Mouse (Mus musculus) liver, embryonic 14.5 days (tissue): ENCODE results near the gene Capsl. TPM values are rescaled to one million over a fixed set of nuclear protein-coding genes. Genes with fewer than 3 reads are reported as not detected.
A peak's percentile ranks its signal among the peaks of the same experiment; 100 is the strongest.

ENCODE experiments used
- ATAC-seq: fragments of 200-750 bp; cut with Nextera tagmentation; 2 replicates; pipeline ENCODE4 v1.8.0; 2017; ENCODE audit warnings: moderate number of reproducible peaks, mild to moderate bottlenecking, moderate library complexity; ENCODE audit not compliant: insufficient read depth
- DNase-seq, 3 experiments: peaks; one replicate each; pipeline ENCODE4 v3.0.0-alpha.2; 2012 to 2013; ENCODE audit warnings: low read depth in 3 of 3, low spot score in 3 of 3
- H3K27ac ChIP-seq: fragments of 300-500 bp; sonication (generic); 2 replicates; pipeline ENCODE4 v1.5.1; 2014; ENCODE audit warnings: moderate library complexity, mild to moderate bottlenecking, control low read depth, inconsistent platforms
- H3K27me3 ChIP-seq: fragments of 300-500 bp; sonication (generic); 2 replicates; pipeline ENCODE4 v1.6.1; 2014; ENCODE audit warnings: mild to moderate bottlenecking, low read length, moderate library complexity; ENCODE audit not compliant: control insufficient read depth, insufficient read depth
- H3K36me3 ChIP-seq: fragments of 300-500 bp; sonication (generic); replicated peaks from 2 replicates; pipeline ENCODE4 v1.6.1; 2014; ENCODE audit warnings: low read depth; ENCODE audit not compliant: control insufficient read depth, insufficient read depth
- H3K4me1 ChIP-seq, 2 experiments: fragments of 200-500 bp in 1 of 2; fragments of 300-500 bp in 1 of 2; sonication (generic) in 1 of 2; replicated peaks; 2 replicates each; pipeline ENCODE4 v1.6.1; 2012 to 2014; ENCODE audit warnings: antibody characterized with exemption in 1 of 2, inconsistent platforms in 1 of 2, low read length in 1 of 2; ENCODE audit not compliant: control insufficient read depth in 2 of 2, insufficient read depth in 2 of 2
- H3K4me2 ChIP-seq: fragments of 300-500 bp; sonication (generic); 2 replicates; pipeline ENCODE4 v1.6.1; 2014; ENCODE audit warnings: low read depth, mild to moderate bottlenecking, control low read depth, moderate library complexity
- H3K4me3 ChIP-seq, 2 experiments: fragments of 200-500 bp in 1 of 2; fragments of 300-500 bp in 1 of 2; sonication (generic) in 1 of 2; 2 replicates each; pipeline ENCODE4 v1.5.1; 2012 to 2014; ENCODE audit warnings: low read depth in 2 of 2, low read length in 2 of 2, mild to moderate bottlenecking in 2 of 2, control low read depth in 1 of 2, inconsistent platforms in 1 of 2, moderate library complexity in 1 of 2; ENCODE audit not compliant: insufficient read depth in 1 of 2
- H3K9ac ChIP-seq: fragments of 300-500 bp; sonication (generic); replicated peaks from 2 replicates; pipeline ENCODE4 v1.6.1; 2014; ENCODE audit warnings: mild to moderate bottlenecking, control low read depth, moderate library complexity
- H3K9me3 ChIP-seq: fragments of 300-500 bp; sonication (generic); 2 replicates; pipeline ENCODE4 v1.6.1; 2016; ENCODE audit warnings: low read length, mixed read lengths; ENCODE audit not compliant: control insufficient read depth
- CTCF ChIP-seq: IDR thresholded peaks from 2 replicates; pipeline ENCODE4 v1.5.1; 2016; ENCODE audit warnings: antibody characterized with exemption, low read depth, control low read depth
- EP300 ChIP-seq: IDR thresholded peaks from 2 replicates; pipeline ENCODE4 v1.6.1; 2016; ENCODE audit warnings: antibody characterized with exemption, low read depth
- WGBS: fragments of 180-500 bp; shearing (Covaris S2); extraction: QIAGEN DNeasy Blood & Tissue Kit; methylation state at CpG from one replicate; pipeline ENCODE4 v1.1.7; 2014; ENCODE audit not compliant: insufficient replicate concordance; 5-methylcytosine and 5-hydroxymethylcytosine counted together
- polyA plus RNA-seq, 2 experiments: library from polyadenylated mRNA; depleted of rRNA in 1 of 2; stranded (reverse) in 1 of 2; unstranded in 1 of 2; fragments of >200 nt; fragmentation: Nextera tagmentation in 1 of 2; extraction: Ambion mirVana in 1 of 2; gene quantifications; 2 replicates each; pipeline versions ENCODE4 v1.2.1 to v1.2.3; 2012 to 2014

The Capsl gene
- polyA plus RNA-seq, 2 experiments: 0.29 to 1.2 TPM

- TF ChIP-seq EP300 (peak; percentile 55; the same call in 1 of the 2 replicates), CTCF (no peak)
- DNase-seq (peak in 1 of 3 experiments; percentile 30), ATAC-seq (peak; percentile 68; the same call in 1 of the 2 replicates)
- Histone ChIP-seq H3K36me3 (no peaks in the 10 kb centered on the region), H3K9ac (peak overlapping the region; percentile 28), H3K27ac (peak overlapping the region; percentile 63), H3K4me2 (peak overlapping the region; percentile 51), H3K4me3 (peak overlapping the region in 1 of 2 experiments; percentile 6; a peak in 1 of 4 replicates), H3K4me1 (peaks cover 18 to 24% of the 10 kb centered on the region in 2 experiments), H3K9me3 (no peaks in the 10 kb centered on the region), H3K27me3 (no peaks in the 10 kb centered on the region)
- 9% methylated on average over 1 of the region's 1 CpGs for WGBS
These were observed 28.2 kb downstream of the Capsl start for GRCm38 (mm10) chr15:9464039-9464438.

- Histone ChIP-seq H3K9ac (0 out of 2 replicates have a peak overlapping the region, but pooled peaks have one; percentile 27), H3K9me3 (no peaks in the 10 kb centered on the region), H3K27me3 (no peaks in the 10 kb centered on the region), H3K36me3 (no peaks in the 10 kb centered on the region), H3K4me1 (peaks cover 44 to 50% of the 10 kb centered on the region in 2 experiments), H3K27ac (peak overlapping the region; percentile 51), H3K4me2 (peak overlapping the region; percentile 28), H3K4me3 (no peak overlapping the region)
- TF ChIP-seq CTCF: no peak
- TF ChIP-seq EP300: no peak
- WGBS: 71% methylated on average over 4 of the region's 4 CpGs
- no peak for DNase-seq
- no peak for ATAC-seq
These were observed 35.3 kb downstream of the Capsl start for GRCm38 (mm10) chr15:9471053-9471685.

GRCm38 (mm10) chr15:9472167-9472566, 36.3 kb downstream of the Capsl start:
- peak overlapping the region; percentile 39 to 43; a peak in 3 of 4 replicates for H3K4me3 ChIP-seq
- H3K36me3 ChIP-seq: no peaks in the 10 kb centered on the region
- 18% methylated on average over 3 of the region's 3 CpGs for WGBS
- peak overlapping the region; percentile 63 for H3K4me2 ChIP-seq
- DNase-seq: no peak
- peaks cover 39 to 47% of the 10 kb centered on the region in 2 experiments for H3K4me1 ChIP-seq
- peak overlapping the region; percentile 70 for H3K9ac ChIP-seq
- no peaks in the 10 kb centered on the region for H3K9me3 ChIP-seq
- TF ChIP-seq CTCF (no peak), EP300 (no peak)
- H3K27ac ChIP-seq: peak overlapping the region; percentile 91
- ATAC-seq: peak; percentile 31; the same call in 1 of the 2 replicates
- no peaks in the 10 kb centered on the region for H3K27me3 ChIP-seq

- DNase-seq (peak; percentile 80 to 87 (median 82)), ATAC-seq (peak; percentile 95)
- Histone ChIP-seq H3K9ac (peak overlapping the region; percentile 70), H3K36me3 (no peaks in the 10 kb centered on the region), H3K9me3 (no peaks in the 10 kb centered on the region), H3K4me3 (peak overlapping the region in 1 of 2 experiments; percentile 43; a peak in 2 of 4 replicates), H3K4me1 (peaks cover 39 to 47% of the 10 kb centered on the region in 2 experiments), H3K4me2 (peak overlapping the region; percentile 63), H3K27me3 (no peaks in the 10 kb centered on the region), H3K27ac (peak overlapping the region; percentile 91)
- peak; percentile 99 for TF ChIP-seq EP300
- no peak for TF ChIP-seq CTCF
- 10% methylated on average over 3 of the region's 3 CpGs for WGBS
These were observed 36.8 kb downstream of the Capsl start for GRCm38 (mm10) chr15:9472618-9473017.

GRCm38 (mm10) chr15:9473188-9473587, 37.4 kb downstream of the Capsl start:
- peak; percentile 29; the same call in 1 of the 2 replicates for ATAC-seq
- peak overlapping the region; percentile 37; the same call in 1 of the 2 replicates for H3K27ac ChIP-seq
- H3K9me3 ChIP-seq: no peaks in the 10 kb centered on the region
- DNase-seq: no peak
- 29% methylated on average over 1 of the region's 1 CpGs for WGBS
- no peak overlapping the region for H3K4me3 ChIP-seq
- TF ChIP-seq EP300 (no peak), CTCF (no peak)
- H3K27me3 ChIP-seq: no peaks in the 10 kb centered on the region
- H3K4me2 ChIP-seq: peak overlapping the region; percentile 63
- no peaks in the 10 kb centered on the region for H3K36me3 ChIP-seq
- H3K9ac ChIP-seq: no peak overlapping the region
- H3K4me1 ChIP-seq: peaks cover 39 to 47% of the 10 kb centered on the region in 2 experiments
